Mouse (Mus musculus) skeletal muscle tissue, adult 2 months (tissue): Measurements from ENCODE around the gene Pxk.

Experiments used
- DNase-seq: peaks from one replicate; pipeline ENCODE4 v3.0.0-alpha.2; 2012; ENCODE audit warnings: low read depth, low spot score

The Pxk gene

DNA sequence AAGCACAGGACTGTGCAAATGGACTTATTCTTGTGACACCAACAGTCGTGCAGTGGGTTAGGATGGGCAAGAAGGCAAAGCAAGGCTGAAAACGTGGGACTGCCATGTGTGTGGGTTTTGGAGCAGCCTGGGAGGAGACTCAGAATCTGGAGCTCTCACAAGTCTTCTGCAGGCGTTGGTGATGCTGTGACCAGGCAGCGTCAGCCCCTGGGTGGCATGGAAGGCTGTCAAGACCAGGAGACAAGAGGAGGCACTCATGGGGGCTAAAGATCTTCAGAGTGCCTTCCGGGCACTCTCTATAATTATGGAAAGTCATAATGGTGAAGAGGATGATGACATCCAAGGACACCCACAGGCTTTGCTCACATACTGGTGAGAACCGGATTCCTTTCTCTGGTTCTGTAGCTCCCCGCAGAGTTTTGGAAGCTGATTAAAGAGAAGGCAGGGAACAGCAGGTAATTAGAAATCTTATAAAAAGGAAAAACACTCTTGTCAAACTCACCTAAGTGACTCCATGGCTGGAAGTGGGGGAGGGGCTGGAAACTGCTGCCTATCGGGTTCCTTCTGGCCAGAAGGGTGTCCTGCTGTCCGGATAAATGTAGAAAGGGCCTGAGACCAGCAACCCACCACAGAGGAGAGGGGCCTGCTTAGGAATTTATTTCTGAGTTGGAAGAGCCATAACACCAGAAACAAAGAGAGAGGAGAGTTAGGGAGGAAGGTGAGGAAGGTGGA, 108.3 kb downstream of the Pxk start:
- DNase-seq = no peak

DNA sequence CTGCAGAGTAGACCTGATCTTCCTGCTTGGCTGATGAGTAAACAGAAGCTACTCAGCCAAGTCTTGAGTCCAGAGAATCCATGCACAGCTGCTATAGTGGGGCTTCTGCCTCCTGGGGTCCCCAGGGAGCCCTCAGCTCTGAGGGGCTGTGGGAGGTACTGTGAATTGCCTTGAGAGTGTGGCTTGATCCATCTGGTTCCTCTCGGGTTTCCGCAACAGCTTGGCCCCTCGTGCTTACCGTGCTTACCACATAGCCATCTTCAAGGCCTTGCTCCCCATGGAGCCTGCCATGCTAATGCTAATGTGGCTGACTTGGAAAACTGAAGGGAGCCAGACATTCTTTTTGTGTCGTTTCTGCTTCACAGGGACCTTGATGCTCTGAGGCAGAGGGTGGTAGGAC, 109.1 kb downstream of the Pxk start:
- DNase-seq = no peak

DNA sequence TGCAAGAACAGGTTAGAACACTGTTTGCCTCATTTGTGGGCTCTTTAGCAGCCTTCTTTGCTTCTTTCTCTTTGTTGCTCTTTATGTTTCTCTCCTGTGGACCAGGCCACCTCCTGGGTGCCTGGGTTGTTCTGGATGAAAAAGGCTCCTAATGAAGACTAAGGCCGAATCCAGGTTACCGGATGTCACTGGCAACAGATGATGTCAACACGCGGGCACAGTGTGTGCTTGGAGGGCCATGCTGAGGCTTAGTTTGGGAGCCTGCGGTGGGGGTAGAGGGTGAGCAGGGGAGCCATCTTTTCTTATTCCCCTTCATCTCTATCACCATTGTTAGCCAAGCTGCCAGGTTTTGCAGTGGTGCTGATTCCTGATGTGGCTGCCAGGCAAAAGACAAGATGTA, 109.5 kb downstream of the Pxk start:
- no peak for DNase-seq

DNA sequence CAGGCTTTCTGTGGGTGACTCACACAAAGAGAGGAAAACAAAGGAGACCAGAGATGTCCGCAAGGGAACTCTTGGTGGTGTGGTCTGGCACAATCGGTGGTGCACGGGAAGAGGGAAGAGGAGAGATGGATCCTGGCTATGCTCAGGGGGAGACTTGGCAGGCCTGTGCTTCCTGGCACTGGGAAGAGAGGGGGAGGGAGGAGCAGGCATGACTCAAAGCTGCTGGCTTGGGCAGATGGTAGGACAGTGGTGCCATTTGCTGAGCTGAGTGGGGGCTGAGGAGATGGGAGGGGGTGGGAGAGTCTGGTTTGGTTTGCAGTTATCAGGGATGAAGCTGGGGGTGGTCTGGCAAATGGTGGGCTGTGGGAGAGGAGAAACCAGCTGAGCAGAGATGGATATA, 110.9 kb downstream of the Pxk start:
- DNase-seq = no peak

DNA sequence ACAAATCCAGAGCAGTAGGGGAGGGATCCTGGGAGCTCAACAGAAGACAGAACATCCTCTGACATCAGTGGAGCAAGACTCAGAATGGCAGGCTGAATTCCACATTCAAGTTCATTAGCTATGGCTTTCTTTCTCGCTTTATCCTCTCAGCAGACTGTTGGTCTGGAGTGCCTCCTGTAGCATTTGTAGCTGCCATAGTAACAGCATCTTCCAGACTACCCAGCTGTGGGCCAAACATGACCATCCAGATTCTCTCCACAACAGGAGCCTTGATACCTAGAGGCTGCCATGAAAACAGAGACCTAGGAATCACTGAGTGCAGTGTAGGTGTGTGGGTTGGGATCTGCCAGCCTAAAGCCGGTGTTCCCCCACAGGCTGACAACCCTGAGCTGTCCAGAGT, 111.9 kb downstream of the Pxk start:
- DNase-seq = no peak

DNA sequence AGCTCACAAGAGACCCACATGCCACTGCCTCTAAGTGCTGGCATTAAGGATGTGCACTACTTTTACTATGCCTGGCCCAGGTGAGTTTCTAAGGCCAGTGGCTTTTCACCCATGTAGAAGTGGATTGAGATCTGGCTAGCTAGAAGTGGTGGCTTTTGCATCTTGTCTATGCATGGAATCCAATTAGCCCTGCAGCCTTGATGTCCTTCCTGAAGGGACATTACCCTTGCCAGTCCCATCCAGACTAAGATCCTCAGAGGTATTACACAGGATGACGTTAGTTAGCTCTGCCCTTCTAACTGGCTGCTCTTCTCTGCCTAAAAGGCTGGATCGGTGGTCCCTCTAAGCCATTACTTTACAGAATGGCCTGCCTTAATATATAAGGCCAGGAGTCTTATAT, 115.0 kb downstream of the Pxk start:
- DNase-seq = no peak

DNA sequence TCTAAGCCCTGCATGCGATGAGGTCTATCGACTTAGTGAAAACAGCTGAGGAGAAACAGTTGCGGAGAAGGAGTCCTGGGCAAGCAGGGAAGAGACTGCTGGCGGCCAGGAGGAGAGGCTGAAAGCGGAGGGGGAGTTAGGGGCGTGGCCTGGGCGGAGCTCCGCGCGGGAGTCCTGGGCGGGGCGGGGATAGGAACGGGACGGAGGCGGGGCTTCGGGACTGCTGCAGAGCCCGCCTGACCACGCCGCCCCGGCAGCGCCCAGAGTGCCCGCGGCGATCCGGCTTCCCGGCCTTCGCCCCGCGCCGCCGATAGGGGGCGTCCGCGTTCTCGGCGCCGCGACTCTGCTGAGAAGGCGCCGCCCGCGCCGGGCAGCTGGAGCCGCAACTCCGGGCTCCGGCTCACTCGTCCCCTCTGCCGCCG, 115.8 kb downstream of the Pxk start, which contains the start of gene Kctd6:
Gene Kctd6 (plus strand): TSS at position 338 of the 422 bp plus-strand sequence.
- peak; percentile 96 for DNase-seq
